Mouse (Mus musculus) embryonic facial prominence, embryonic 15.5 days (tissue): ENCODE data around the gene Nfam1. TPM values are rescaled to one million over a fixed set of nuclear protein-coding genes. Genes with fewer than 3 reads are reported as not detected.

Experiments used
- ATAC-seq: fragments of 200-750 bp; cut with Nextera tagmentation; 2 replicates; pipeline ENCODE4 v1.8.0; 2017; ENCODE audit warnings: low read depth, moderate TSS enrichment; ENCODE audit not compliant: insufficient number of reproducible peaks, low FRiP score, low TSS enrichment
- H3K27ac ChIP-seq: fragments of 300-500 bp; sonication (generic); replicated peaks from 2 replicates; pipeline ENCODE4 v1.5.1; 2015; ENCODE audit warnings: mild to moderate bottlenecking, inconsistent platforms
- H3K27me3 ChIP-seq: fragments of 300-500 bp; sonication (generic); 2 replicates; pipeline ENCODE4 v1.6.1; 2015; ENCODE audit warnings: inconsistent platforms
- H3K36me3 ChIP-seq: fragments of 300-500 bp; sonication (generic); 2 replicates; pipeline ENCODE4 v1.6.1; 2015; ENCODE audit warnings: mild to moderate bottlenecking, inconsistent platforms
- H3K4me1 ChIP-seq: fragments of 300-500 bp; sonication (generic); 2 replicates; pipeline ENCODE4 v1.6.1; 2015; ENCODE audit warnings: inconsistent platforms
- H3K4me2 ChIP-seq: fragments of 300-500 bp; sonication (generic); replicated peaks from 2 replicates; pipeline ENCODE4 v1.6.1; 2015; ENCODE audit warnings: mild to moderate bottlenecking, inconsistent platforms
- H3K4me3 ChIP-seq: fragments of 300-500 bp; sonication (generic); replicated peaks from 2 replicates; pipeline ENCODE4 v1.5.1; 2015; ENCODE audit warnings: mild to moderate bottlenecking, inconsistent platforms
- H3K9ac ChIP-seq: fragments of 300-500 bp; sonication (generic); 2 replicates; pipeline ENCODE4 v1.6.1; 2015; ENCODE audit warnings: inconsistent platforms
- H3K9me3 ChIP-seq: fragments of 300-500 bp; sonication (generic); replicated peaks from 2 replicates; pipeline ENCODE4 v1.6.1; 2016; ENCODE audit warnings: inconsistent platforms
- WGBS: fragments of 180-500 bp; shearing (Covaris S2); methylation state at CpG from one replicate; pipeline ENCODE4 v1.1.7; 2015; 5-methylcytosine and 5-hydroxymethylcytosine counted together
- polyA plus RNA-seq: library from polyadenylated mRNA; unstranded; fragments of >200 nt; fragmentation: Nextera tagmentation; extraction: Ambion mirVana; gene quantifications from 2 replicates; pipeline ENCODE4 v1.2.1, GENCODE M21; 2015

Gene Nfam1
- polyA plus RNA-seq, 1 experiment from 2014 or later, result 6.1 TPM

DNA sequence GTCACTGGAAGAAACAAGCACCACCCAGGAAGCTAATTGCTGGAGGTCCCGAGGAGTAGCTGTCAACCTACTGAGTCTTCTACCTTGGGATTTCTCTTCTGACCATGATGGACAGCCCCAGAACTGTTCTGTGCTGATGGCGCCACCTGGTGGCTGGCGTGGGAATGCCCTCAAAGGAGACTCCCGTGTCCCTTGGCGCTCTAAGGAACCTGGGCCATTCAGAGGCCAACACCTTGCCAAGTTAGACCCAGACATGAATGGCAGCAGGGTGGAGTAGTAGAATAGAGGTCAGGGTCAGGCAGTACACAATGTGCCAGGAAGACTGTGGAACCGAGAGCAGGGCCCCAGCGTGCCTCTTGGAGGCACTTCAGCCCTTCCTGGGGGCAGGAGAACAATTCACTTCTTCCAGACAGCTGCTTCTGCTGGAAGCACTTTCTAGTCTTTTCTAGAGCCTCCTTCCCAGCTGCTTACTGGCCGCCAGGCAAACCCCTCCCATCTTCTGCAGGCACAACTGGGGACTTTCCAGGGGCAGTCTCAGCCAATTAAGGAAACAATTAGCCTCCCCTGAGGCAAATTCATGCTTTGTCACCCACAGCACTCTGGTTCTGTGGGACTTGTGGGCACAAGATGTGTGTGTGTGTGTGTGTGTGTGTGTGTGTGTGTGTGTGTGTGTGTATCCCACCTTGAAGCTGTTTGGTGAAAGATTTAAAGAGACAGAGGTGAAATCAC is 4.8 kb upstream of the Nfam1 start:
- no peaks in the 10 kb centered on the region for H3K9me3 ChIP-seq
- H3K4me3 ChIP-seq, result no peak overlapping the region
- 1% methylated on average over 8 of the region's 8 CpGs for WGBS
- H3K27ac ChIP-seq, result no peak overlapping the region
- H3K4me1 ChIP-seq, result peaks cover 67% of the 10 kb centered on the region
- peaks cover 10% of the 10 kb centered on the region; the same call in 1 of the 2 replicates for H3K27me3 ChIP-seq
- peak; percentile 28; the same call in 1 of the 2 replicates for ATAC-seq
- no peak overlapping the region for H3K9ac ChIP-seq
- H3K36me3 ChIP-seq, result no peaks in the 10 kb centered on the region
- no peak overlapping the region for H3K4me2 ChIP-seq

DNA sequence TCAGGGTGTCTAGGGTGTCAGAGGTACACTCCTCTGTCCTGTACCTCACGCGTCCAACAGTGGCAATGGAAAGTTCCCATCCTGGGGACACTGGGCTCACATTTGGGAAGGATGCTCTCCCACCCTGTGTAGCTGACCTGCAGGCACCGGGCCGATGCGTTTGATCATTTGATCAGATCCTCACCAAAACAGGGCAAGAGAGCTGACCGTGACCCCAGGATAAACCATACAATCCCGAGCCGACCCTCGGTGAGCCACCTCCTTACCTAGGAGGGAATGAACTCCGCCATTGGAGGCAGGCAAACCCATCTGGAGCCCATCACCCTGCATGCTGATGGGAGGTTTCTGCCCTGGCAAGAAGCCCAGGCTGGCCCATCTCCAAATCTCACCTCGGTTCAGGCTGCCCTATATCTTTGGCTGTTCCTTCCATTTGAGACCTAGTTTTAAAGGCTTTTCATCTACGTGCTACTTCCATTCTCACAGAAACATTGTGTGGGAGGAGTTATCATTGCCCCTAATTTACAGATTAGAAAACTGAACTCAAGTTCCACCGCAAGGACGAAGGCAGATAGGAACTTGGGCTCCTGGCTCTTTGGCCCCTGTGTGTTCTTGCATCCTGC is 3.9 kb upstream of the Nfam1 start:
- H3K4me3 ChIP-seq, result no peak overlapping the region
- H3K9ac ChIP-seq, result no peak overlapping the region
- peak; percentile 3; the same call in 1 of the 2 replicates for ATAC-seq
- 54% methylated on average over 14 of the region's 14 CpGs for WGBS
- no peaks in the 10 kb centered on the region for H3K9me3 ChIP-seq
- peaks cover 10% of the 10 kb centered on the region; the same call in 1 of the 2 replicates for H3K27me3 ChIP-seq
- H3K4me2 ChIP-seq, result no peak overlapping the region
- H3K4me1 ChIP-seq, result peaks cover 62% of the 10 kb centered on the region
- no peaks in the 10 kb centered on the region for H3K36me3 ChIP-seq
- no peak overlapping the region for H3K27ac ChIP-seq

DNA sequence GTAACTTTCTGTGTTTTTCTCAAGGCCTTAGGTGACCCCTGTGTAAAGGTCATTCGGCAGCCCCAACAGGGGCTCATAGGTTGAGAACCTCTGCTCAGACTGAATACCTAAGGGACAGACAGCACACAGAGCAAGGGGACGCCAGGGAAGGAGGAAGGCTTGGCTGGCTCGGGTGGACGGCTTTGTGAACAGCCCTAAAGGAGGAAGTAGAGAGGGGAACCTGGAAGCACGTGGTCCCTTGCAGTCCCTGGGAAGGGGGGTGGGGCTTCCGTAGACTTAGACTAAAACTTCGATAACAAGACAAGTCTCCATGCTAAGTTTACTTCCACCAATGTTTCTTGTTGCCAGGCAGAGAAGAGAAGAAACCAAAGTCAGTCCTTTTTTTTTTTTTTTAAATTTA is 3.0 kb upstream of the Nfam1 start:
- peaks cover 53% of the 10 kb centered on the region for H3K4me1 ChIP-seq
- peaks cover 10% of the 10 kb centered on the region; the same call in 1 of the 2 replicates for H3K27me3 ChIP-seq
- ATAC-seq, result no peak
- WGBS, result 54% methylated on average over 7 of the region's 7 CpGs
- no peaks in the 10 kb centered on the region for H3K36me3 ChIP-seq
- H3K27ac ChIP-seq, result no peak overlapping the region
- H3K4me2 ChIP-seq, result no peak overlapping the region
- no peak overlapping the region for H3K4me3 ChIP-seq
- H3K9me3 ChIP-seq, result no peaks in the 10 kb centered on the region
- H3K9ac ChIP-seq, result no peak overlapping the region

DNA sequence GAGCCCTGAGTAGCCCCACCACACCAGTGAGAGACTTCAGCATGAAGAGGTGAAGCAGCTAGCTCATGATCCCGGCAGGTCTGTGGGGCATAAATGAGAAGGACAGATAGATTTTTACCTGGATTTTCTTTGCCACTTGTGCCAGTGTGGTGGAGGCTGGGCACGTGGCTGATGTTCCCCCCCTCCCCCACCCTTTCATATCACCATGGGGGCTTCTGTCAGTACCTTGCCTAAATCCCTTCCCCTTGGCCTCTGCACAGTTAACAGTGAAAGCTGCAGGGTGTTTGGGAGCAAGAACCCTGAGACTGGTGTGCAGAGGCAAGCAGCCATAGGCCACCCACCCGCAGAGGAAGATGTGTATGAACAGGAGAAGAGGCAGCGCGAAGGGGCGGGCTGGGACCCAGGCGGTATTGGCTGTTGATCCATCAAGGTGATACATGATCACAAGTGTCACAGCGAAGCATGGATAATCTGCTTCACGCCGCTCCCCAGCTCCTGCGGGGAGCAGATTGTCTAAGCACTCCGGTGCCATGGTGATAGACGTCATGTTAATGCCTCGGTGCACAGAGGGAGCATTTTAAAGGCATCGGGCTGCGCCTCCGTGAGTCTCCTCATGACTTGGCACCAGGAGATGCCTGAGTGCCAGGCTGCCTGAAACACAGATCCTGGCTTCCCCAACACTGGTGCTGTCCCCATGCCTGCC is 1.3 kb upstream of the Nfam1 start:
- H3K9me3 ChIP-seq, result no peaks in the 10 kb centered on the region
- H3K4me3 ChIP-seq, result 0 out of 2 replicates have a peak overlapping the region, but pooled peaks have one; percentile 0
- no peak overlapping the region for H3K9ac ChIP-seq
- no peak overlapping the region for H3K27ac ChIP-seq
- peaks cover 54% of the 10 kb centered on the region for H3K4me1 ChIP-seq
- H3K4me2 ChIP-seq, result 0 out of 2 replicates have a peak overlapping the region, but pooled peaks have one; percentile 8
- no peak for ATAC-seq
- no peaks in the 10 kb centered on the region for H3K36me3 ChIP-seq
- 14% methylated on average over 17 of the region's 17 CpGs for WGBS
- H3K27me3 ChIP-seq, result peaks cover 10% of the 10 kb centered on the region; the same call in 1 of the 2 replicates

DNA sequence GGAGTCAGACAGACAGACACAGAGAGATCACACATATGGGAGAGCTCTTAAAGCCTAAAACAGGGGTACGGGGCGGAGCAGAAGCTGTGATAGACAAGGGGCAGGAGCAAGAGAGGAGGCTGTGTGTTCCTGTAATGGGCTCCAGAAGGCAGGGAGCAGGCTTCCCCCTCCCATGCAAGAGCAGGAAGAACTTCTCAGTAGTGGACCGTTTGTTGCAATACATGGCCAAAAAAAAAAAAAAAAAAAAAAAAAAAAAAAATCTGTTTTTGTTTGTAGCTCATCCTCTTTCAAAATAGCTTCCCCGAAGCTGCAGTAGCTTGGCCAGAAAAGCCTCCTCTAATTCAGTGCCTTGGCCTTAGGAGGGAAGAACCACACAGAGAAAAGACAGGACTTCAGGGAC is 2.2 kb downstream of the Nfam1 start:
- peaks cover 44% of the 10 kb centered on the region for H3K4me1 ChIP-seq
- WGBS, result 30% methylated on average over 4 of the region's 4 CpGs
- H3K36me3 ChIP-seq, result no peaks in the 10 kb centered on the region
- ATAC-seq, result no peak
- H3K27ac ChIP-seq, result no peak overlapping the region
- H3K9me3 ChIP-seq, result no peaks in the 10 kb centered on the region
- no peak overlapping the region for H3K4me3 ChIP-seq
- H3K27me3 ChIP-seq, result peaks cover 10% of the 10 kb centered on the region; the same call in 1 of the 2 replicates
- no peak overlapping the region for H3K4me2 ChIP-seq
- H3K9ac ChIP-seq, result no peak overlapping the region

DNA sequence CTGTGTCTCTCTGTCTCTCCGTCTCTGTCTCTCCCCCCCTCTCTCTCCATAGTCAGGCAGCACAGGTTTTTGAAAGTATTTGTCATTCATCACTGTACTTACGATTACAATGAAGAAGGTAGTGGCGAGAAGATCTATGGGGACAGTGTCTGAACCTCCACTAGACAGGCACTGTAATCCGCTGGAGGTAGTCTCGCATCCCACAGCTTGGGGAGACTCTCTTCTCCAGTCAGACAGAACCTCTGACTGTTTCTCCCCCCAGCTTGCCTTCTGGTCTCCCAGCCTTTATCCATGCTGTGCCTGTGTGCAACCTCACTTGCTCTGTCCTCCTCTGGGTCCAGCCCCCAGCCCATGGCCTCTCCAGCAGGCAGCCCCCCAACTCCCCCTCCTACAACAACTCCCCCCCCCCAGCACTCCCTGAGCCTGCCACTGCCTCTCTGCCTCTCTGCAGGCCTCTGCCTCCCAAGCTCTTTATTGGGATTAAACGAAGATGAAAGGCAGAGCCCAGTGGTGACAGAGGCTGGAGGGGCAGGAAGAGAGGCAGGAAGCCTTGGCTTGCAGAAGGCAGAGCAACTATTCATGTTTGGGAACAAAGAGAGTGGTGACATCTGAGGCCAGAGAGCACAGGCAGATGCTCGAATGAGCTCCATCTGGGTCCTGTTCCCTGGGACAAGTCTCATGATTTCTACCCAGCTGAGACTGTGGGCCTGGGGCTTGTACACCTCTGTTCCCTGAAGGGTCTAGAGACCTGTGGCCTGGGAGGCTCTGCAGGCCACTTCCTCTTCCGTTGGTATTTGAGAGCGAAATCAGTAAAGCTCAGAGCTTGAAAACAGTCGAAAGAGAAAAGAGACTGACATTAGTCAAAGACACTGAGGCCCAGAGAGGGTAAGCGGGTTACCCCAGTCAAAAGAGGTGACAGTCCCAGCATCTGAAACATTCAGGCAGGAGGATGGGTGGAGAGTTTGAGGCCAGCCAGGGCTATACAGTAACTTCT is 3.1 kb downstream of the Nfam1 start:
- no peak for ATAC-seq
- Histone ChIP-seq H3K27ac (peak overlapping the region; percentile 63), H3K4me2 (no peak overlapping the region), H3K9me3 (no peaks in the 10 kb centered on the region), H3K4me1 (peaks cover 51% of the 10 kb centered on the region), H3K36me3 (no peaks in the 10 kb centered on the region), H3K9ac (no peak overlapping the region), H3K27me3 (peaks cover 4% of the 10 kb centered on the region; the same call in 1 of the 2 replicates), H3K4me3 (no peak overlapping the region)
- 40% methylated on average over 11 of the region's 11 CpGs for WGBS

DNA sequence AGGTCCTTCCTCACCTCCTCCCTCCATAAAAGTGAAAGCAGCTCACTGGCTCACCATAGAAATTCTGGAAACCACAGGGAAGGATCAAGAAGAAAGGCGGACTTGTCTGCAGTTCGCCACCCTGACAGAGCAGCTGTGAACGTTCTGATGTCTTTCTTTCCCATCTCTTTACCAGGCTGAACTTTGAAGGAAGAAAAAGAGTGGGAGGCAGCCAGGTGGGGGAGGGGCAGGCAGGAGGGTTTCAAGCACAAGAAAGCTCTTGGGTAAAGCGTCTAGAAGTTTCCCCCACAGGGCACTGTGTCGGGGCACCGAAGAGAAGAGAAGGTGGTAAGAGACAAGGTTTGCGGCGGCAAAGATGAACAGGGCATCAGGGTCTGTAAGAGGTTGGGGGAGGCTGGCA is 7.0 kb downstream of the Nfam1 start:
- 47% methylated on average over 8 of the region's 8 CpGs for WGBS
- Histone ChIP-seq H3K36me3 (no peaks in the 10 kb centered on the region), H3K27ac (no peak overlapping the region), H3K4me2 (0 out of 2 replicates have a peak overlapping the region, but pooled peaks have one; percentile 25), H3K27me3 (0 out of 2 replicates have a peak, but pooled peaks cover 4% of the 10 kb centered on the region), H3K4me3 (no peak overlapping the region), H3K9me3 (no peaks in the 10 kb centered on the region), H3K4me1 (peaks cover 39% of the 10 kb centered on the region), H3K9ac (no peak overlapping the region)
- no peak for ATAC-seq

DNA sequence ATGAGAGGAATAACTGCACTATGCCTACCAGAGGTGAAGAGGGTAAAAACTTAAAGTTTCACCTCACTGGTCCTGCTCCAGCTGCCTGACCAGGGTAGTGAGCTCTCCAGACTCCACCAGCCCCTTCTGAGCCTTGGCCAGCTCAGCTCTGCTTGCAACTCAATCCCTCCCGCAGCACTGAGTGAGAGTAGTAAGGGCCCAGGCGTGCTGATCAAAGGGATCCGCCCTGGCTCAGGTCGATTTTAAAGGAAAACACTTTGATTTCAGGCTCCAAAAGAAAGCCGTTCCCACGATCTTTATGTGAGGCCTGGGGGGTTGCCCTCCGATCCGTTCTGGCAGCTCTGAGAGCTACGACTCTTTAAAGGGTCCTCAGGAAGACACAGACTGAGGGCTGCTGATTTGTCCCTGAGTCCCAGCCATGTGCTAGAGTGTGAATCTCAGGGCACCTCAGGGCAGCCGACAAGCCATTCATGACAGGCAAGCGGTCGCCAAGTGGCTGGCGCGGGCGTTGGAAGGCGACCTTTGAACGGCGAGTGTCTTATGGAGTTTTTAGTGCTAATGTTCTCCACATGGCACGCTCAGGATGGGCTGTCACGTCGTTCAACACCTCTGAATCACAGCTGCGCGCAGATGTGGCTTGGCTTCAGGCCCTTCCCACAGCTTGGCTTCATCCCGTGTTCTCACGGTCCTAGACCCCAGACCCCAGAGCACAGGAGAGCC is 7.9 kb downstream of the Nfam1 start:
- no peaks in the 10 kb centered on the region for H3K36me3 ChIP-seq
- peaks cover 33% of the 10 kb centered on the region for H3K4me1 ChIP-seq
- H3K9ac ChIP-seq, result no peak overlapping the region
- H3K4me3 ChIP-seq, result no peak overlapping the region
- 9% methylated on average over 25 of the region's 25 CpGs for WGBS
- H3K9me3 ChIP-seq, result no peaks in the 10 kb centered on the region
- 0 out of 2 replicates have a peak, but pooled peaks cover 4% of the 10 kb centered on the region for H3K27me3 ChIP-seq
- ATAC-seq, result peak; percentile 74; the same call in 1 of the 2 replicates
- H3K27ac ChIP-seq, result no peak overlapping the region
- peak overlapping the region; percentile 25 for H3K4me2 ChIP-seq

DNA sequence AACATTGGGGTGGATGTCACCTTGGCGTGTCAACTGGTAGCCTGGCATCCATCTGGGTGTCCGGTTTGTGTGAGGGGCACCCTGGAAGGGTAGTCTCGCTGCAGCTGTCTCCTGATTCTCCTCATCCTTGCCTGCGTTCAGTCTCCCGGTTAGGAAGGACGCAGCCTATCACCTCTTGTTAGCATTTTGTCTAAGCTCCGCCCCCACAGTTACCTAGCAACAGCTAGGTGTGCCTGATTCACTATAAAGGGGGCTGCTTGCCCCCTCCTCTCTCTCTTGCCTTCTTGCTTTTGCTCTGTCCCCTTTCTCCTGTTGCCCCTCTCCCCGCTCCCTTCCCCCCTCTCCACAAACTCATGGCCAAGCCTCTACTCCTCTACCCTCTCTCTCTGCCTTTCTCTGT is 10.2 kb downstream of the Nfam1 start:
- ATAC-seq, result no peak
- no peaks in the 10 kb centered on the region for H3K9me3 ChIP-seq
- 0 out of 2 replicates have a peak, but pooled peaks cover 4% of the 10 kb centered on the region for H3K27me3 ChIP-seq
- H3K4me2 ChIP-seq, result no peak overlapping the region
- 44% methylated on average over 8 of the region's 8 CpGs for WGBS
- no peaks in the 10 kb centered on the region for H3K36me3 ChIP-seq
- H3K4me1 ChIP-seq, result peaks cover 36% of the 10 kb centered on the region
- H3K27ac ChIP-seq, result no peak overlapping the region
- no peak overlapping the region for H3K4me3 ChIP-seq
- no peak overlapping the region for H3K9ac ChIP-seq
